Mouse (Mus musculus): ENCODE data around the gene Stat3. TPM values are rescaled to one million over a fixed set of nuclear protein-coding genes. Genes with fewer than 3 reads are reported as not detected.
A peak's percentile ranks its signal among the peaks of the same experiment; 100 is the strongest.

Gene Stat3
- polyA plus RNA-seq, 1 experiment from 2014 or later: 22.8 TPM

DNA sequence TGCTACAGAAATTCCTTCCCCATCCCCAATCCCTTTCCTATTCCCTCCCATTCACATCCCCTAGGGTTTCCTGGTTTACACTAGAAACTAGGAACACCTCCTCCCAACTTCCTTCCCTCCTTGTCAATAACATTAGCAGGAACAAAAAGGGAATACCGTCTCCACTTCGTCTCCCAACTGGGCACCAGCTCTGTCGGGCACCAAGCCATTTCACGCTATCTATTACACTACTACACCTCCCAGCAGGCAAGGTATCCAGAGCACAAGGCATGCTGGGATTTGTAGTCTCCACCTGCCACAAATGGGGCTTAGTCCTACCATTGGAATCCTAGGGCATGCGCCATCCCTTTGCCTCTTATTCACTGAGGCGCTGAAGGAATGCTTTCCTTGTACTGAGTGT, 21.2 kb upstream of the Stat3 start:
- no peak for DNase-seq (ENCODE audit: low spot score)

DNA sequence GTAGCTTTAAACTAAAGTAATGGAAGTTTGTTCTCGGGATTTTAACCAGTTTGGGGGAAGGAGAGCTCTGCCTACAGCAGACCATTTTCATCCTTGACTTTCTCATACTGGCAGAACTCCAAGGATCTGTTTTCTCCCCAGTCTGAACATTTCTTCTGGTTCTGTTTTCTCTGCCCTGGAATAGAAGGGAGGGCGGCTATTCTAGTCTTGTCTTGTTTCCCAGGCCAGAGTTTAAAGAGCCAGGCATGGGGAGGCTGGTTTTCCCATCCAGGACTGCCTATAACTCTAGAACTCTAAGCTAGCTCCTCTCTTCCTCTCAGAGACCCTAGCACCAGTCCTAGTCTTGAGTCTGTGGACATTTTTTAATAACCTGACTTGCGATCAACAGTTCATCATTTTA, 20.5 kb upstream of the Stat3 start:
- Histone ChIP-seq H3K4me3 (no peak overlapping the region), H3K36me3 (replicated peaks) (no peaks in the 10 kb centered on the region), H3K4me1 (peaks cover 16% of the 10 kb centered on the region), H3K9me3 (no peaks in the 10 kb centered on the region), H3K27ac (replicated peaks) (no peak overlapping the region), H3K27me3 (replicated peaks; ENCODE audit: low read depth, poor library complexity, severe bottlenecking) (peaks cover 84% of the 10 kb centered on the region)
- 32% methylated on average over 3 of the region's 3 CpGs for WGBS
- DNase-seq (ENCODE audit: low spot score): no peak

More for the DNA sequence above, 21.2 kb upstream of the Stat3 start:
- no peaks in the 10 kb centered on the region for H3K9me3 ChIP-seq
- no peaks in the 10 kb centered on the region for H3K36me3 ChIP-seq (replicated peaks)
- 13% methylated on average over 6 of the region's 6 CpGs for WGBS
- H3K27me3 ChIP-seq (replicated peaks; ENCODE audit: low read depth, poor library complexity, severe bottlenecking): peaks cover 87% of the 10 kb centered on the region
- H3K27ac ChIP-seq (replicated peaks): no peak overlapping the region
- H3K4me3 ChIP-seq: 0 out of 2 replicates have a peak overlapping the region, but pooled peaks have one; percentile 11
- H3K4me1 ChIP-seq: peaks cover 16% of the 10 kb centered on the region

DNA sequence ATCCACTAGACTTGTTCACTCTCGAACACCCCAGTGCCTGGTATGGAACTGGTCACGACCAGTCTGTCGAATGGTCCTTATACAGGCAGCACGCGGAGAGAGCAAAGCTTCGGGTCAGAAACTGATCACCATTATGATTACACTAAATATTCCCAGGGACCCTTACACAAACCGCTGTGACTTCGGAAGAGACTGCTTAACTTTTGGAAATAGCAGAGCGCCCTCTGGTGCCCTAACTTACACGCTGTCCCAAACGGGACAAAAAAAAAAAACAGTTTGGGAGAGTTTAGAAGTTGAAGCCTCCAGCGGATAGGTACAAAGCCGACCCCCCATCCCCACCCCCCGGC, 20.1 kb upstream of the Stat3 start:
- Histone ChIP-seq H3K4me3 (peak overlapping the region; percentile 51), H3K27me3 (replicated peaks; ENCODE audit: low read depth, poor library complexity, severe bottlenecking) (peaks cover 80% of the 10 kb centered on the region)

DNA sequence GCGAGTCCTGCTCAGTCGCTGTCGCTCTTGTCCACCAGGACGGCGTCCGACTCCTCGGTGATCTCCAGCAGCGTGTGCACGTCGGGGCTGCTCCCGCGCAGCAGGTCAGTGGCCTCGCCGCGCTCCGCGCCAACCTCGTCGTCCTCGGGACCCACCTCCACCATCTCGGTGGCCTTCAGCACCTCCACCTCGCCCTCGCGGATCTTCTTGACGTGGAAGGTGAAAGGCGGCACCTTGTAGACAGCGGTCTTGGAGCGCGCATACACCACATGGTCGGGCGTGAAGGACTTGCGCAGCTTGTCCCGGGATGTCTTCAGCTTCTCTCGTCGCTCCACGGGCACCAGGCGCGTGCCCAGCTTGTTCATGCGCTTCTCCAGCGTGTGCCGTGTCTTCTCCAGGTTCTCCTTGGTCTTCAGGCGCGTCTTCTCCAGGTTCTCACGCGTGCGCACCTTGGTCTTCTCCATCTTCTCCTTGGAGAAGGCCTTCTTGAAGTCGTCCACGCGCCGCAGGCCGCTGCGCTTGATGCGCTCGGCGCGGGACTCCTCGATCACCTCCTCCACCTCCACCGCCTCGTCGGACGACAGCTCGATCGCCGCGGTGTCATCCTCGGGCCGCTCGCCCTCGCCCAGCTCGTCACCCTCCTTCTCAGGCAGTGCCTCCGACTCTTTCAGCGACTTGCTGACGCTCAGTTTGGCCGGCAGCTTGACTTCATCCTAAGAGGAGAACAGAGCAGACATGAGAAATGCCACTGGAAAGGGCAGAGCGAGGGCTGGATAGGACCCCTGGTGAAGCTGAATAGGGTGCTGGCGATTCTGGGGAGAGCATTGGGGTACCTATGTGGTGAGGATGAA, 19.5 kb upstream of the Stat3 start:
- no peaks in the 10 kb centered on the region for H3K36me3 ChIP-seq (replicated peaks)
- H3K27ac ChIP-seq (replicated peaks): no peak overlapping the region
- H3K9me3 ChIP-seq: no peaks in the 10 kb centered on the region
- peaks cover 74% of the 10 kb centered on the region for H3K27me3 ChIP-seq (replicated peaks; ENCODE audit: low read depth, poor library complexity, severe bottlenecking)
- WGBS: 7% methylated on average over 76 of the region's 76 CpGs
- peak overlapping the region; percentile 51 for H3K4me3 ChIP-seq
- H3K4me1 ChIP-seq: peaks cover 16% of the 10 kb centered on the region
- peak; percentile 40 for DNase-seq (ENCODE audit: low spot score)

More for the DNA sequence above, 20.1 kb upstream of the Stat3 start:
- DNase-seq (ENCODE audit: low spot score): peak; percentile 72
- Histone ChIP-seq H3K4me1 (peaks cover 16% of the 10 kb centered on the region), H3K9me3 (no peaks in the 10 kb centered on the region), H3K27ac (replicated peaks) (no peak overlapping the region), H3K36me3 (replicated peaks) (no peaks in the 10 kb centered on the region)
- WGBS: 4% methylated on average over 14 of the region's 14 CpGs

DNA sequence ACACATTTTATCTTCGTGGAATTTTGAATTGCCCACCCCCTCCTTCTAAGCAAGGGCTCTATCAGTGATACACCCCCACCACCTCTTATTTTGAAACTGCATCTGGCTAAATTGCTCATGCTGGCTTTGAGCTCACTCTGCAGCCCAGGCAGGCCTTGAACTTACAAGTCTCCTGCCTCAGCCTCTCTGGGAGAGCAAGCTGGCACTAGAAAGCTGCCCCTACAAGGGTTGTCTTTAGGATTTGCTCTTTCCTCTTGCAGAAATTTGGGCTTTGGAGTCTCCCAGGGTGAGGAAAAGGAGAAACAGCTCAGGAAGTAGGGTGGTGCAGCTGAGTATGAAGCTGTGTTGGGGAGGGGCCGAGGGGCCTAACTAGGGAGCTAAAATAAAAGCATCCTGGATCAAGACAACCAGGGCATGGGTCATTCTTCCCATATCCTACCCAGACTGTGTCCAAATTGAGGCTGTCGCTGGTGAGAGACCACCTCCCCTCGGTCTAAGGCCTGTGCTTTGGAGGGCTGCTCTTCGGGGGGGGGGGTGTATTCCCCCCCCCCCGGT, 18.7 kb upstream of the Stat3 start:
- Histone ChIP-seq H3K27ac (replicated peaks) (no peak overlapping the region), H3K4me3 (no peak overlapping the region; the same call in 1 of the 2 replicates), H3K9me3 (no peaks in the 10 kb centered on the region), H3K4me1 (peaks cover 16% of the 10 kb centered on the region), H3K27me3 (replicated peaks; ENCODE audit: low read depth, poor library complexity, severe bottlenecking) (peaks cover 66% of the 10 kb centered on the region), H3K36me3 (replicated peaks) (no peaks in the 10 kb centered on the region)
- 36% methylated on average over 6 of the region's 6 CpGs for WGBS
- DNase-seq (ENCODE audit: low spot score): no peak

DNA sequence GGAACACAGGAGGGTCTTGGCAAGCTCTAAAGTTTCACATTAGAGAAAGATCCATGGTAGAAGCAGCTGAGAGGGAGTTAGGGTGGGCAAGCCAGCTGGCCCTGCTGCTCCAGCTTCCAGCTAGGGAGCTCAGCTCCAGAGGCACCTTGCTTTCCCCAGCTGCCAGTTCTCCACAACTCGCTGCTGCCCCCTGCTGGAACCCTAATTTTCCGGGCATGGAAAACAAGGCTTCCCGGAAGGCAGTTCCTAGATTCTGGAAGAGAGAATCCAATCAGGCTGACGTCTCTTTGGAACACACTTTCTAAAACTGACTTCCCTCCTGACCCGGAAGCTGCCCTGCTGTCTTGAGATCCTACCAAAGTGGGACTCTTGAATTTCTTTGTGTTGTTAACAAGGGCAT, 17.9 kb upstream of the Stat3 start:
- no peak overlapping the region for H3K27ac ChIP-seq (replicated peaks)
- H3K27me3 ChIP-seq (replicated peaks; ENCODE audit: low read depth, poor library complexity, severe bottlenecking): peaks cover 59% of the 10 kb centered on the region
- 2% methylated on average over 5 of the region's 5 CpGs for WGBS

DNA sequence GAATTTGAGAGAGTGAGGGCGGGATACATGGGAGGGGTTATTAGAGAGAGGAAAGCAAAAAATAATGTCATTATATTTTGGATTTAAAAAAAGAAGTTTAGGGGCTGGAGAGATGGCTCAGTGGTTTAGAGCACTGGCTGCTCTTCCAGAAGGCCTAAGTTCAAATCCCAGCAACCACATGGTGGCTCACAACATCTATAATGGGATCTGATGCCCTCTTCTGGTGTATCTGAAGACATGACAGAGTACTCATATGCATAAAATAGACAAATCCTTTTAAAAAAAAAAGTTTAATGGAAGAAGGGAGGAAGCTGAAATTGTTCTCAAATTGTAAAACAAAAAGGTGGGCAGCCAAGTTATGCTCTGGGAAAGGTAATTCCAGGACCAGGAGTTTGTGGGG, 10.2 kb upstream of the Stat3 start:
- H3K36me3 ChIP-seq (replicated peaks): no peaks in the 10 kb centered on the region
- no peaks in the 10 kb centered on the region for H3K4me1 ChIP-seq
- no peak overlapping the region for H3K27ac ChIP-seq (replicated peaks)
- H3K27me3 ChIP-seq (replicated peaks; ENCODE audit: low read depth, poor library complexity, severe bottlenecking): no peaks in the 10 kb centered on the region
- H3K9me3 ChIP-seq: no peaks in the 10 kb centered on the region
- H3K4me3 ChIP-seq: no peak overlapping the region
- 94% methylated on average over 1 of the region's 1 CpGs for WGBS
- no peak for DNase-seq (ENCODE audit: low spot score)

More for the DNA sequence above, 17.9 kb upstream of the Stat3 start:
- Histone ChIP-seq H3K4me3 (no peak overlapping the region), H3K9me3 (no peaks in the 10 kb centered on the region), H3K4me1 (peaks cover 16% of the 10 kb centered on the region), H3K36me3 (replicated peaks) (no peaks in the 10 kb centered on the region)
- peak; percentile 92 for DNase-seq (ENCODE audit: low spot score)

DNA sequence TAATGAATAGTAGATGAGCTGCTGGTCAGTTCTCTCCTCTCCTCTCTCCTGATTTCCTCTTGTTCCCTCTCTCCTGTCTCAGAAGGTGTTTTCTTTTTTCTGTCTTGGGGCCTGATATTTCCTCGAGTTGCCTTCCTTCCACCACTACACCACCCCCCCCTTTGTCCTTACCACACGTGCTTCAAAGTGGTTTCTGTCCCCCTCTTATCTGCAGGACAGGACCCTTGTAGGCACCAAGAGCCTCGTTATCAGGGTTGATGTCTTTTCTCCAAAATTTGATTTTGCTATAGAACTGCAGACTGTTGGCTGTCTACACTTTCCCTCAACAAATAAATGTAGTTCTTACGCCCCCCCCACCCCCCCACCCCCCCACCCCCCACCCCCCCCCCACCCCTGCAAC, 9.0 kb upstream of the Stat3 start:
- no peaks in the 10 kb centered on the region for H3K9me3 ChIP-seq
- H3K27ac ChIP-seq (replicated peaks): no peak overlapping the region
- H3K4me3 ChIP-seq: no peak overlapping the region
- 66% methylated on average over 4 of the region's 4 CpGs for WGBS
- no peaks in the 10 kb centered on the region for H3K4me1 ChIP-seq
- H3K36me3 ChIP-seq (replicated peaks): no peaks in the 10 kb centered on the region
- H3K27me3 ChIP-seq (replicated peaks; ENCODE audit: low read depth, poor library complexity, severe bottlenecking): no peaks in the 10 kb centered on the region
- no peak for DNase-seq (ENCODE audit: low spot score)

DNA sequence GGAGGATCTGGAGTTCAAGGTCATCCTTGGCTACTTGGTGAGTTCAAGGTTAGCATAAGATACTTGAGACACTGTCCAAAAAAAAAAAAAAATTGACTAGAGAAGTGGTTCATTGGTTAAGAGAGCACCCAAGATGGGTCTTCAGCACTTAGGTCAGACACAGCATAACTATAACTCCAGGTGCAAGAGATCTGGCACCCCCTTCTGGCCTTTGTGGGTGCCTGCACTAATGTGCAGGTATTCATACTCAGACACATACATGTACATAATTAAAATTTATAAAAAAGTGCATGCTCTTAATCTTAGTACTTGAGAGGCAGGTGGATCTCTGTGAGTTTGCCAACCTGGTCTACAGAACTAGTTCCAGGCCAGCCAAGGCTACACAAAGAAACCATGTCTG, 8.2 kb upstream of the Stat3 start:
- H3K9me3 ChIP-seq: no peaks in the 10 kb centered on the region
- no peak overlapping the region for H3K27ac ChIP-seq (replicated peaks)
- no peaks in the 10 kb centered on the region for H3K27me3 ChIP-seq (replicated peaks; ENCODE audit: low read depth, poor library complexity, severe bottlenecking)
- H3K4me1 ChIP-seq: no peaks in the 10 kb centered on the region
- no peak for DNase-seq (ENCODE audit: low spot score)
- no peak overlapping the region for H3K4me3 ChIP-seq
- H3K36me3 ChIP-seq (replicated peaks): no peaks in the 10 kb centered on the region

DNA sequence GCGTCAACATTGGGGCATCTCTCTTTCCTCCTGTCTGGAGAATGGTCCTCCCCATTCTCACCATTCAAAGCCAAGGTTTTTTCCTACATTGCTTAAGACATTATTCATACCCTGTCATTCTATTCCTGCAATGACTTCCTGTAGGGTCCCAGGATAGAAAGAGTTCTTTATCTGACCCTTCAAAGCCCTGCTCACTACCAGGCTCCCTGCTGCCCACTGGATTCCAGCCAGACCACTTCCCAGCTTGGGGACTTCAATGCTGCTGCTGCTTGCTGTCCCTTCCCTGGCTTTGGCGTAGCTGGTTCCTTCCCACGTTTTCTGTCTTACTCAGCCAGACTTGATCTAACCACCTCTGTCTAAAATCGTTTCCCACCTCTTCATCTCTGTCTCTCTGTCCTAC, 7.5 kb upstream of the Stat3 start:
- Histone ChIP-seq H3K4me1 (no peaks in the 10 kb centered on the region), H3K27ac (replicated peaks) (no peak overlapping the region), H3K36me3 (replicated peaks) (no peaks in the 10 kb centered on the region), H3K27me3 (replicated peaks; ENCODE audit: low read depth, poor library complexity, severe bottlenecking) (no peaks in the 10 kb centered on the region), H3K9me3 (no peaks in the 10 kb centered on the region), H3K4me3 (no peak overlapping the region)
- 48% methylated on average over 4 of the region's 4 CpGs for WGBS
- DNase-seq (ENCODE audit: low spot score): no peak

DNA sequence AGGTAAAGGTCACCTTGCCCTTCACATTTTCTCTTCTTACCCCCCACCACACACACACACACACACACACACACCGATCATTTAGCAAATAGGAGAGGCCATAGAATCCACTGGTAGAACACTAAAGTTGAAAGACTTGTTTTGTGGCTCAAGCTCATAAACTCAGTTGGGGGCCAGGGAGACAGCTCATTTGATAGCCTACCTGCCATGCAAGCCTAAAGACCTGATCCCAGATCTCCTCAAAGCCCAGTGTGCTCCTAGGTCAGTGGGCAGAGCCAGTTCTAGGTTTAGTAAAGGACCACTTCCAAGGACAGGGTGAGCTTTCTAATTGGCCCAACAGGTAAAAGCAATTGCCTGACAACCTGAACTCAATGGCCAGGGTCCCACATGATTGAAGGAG, 3.0 kb upstream of the Stat3 start:
- Histone ChIP-seq H3K36me3 (replicated peaks) (no peaks in the 10 kb centered on the region), H3K4me3 (no peak overlapping the region), H3K9me3 (no peaks in the 10 kb centered on the region), H3K4me1 (peaks cover 23% of the 10 kb centered on the region), H3K27me3 (replicated peaks; ENCODE audit: low read depth, poor library complexity, severe bottlenecking) (no peaks in the 10 kb centered on the region), H3K27ac (replicated peaks) (no peak overlapping the region)
- 95% methylated on average over 1 of the region's 1 CpGs for WGBS
- DNase-seq (ENCODE audit: low spot score): no peak

DNA sequence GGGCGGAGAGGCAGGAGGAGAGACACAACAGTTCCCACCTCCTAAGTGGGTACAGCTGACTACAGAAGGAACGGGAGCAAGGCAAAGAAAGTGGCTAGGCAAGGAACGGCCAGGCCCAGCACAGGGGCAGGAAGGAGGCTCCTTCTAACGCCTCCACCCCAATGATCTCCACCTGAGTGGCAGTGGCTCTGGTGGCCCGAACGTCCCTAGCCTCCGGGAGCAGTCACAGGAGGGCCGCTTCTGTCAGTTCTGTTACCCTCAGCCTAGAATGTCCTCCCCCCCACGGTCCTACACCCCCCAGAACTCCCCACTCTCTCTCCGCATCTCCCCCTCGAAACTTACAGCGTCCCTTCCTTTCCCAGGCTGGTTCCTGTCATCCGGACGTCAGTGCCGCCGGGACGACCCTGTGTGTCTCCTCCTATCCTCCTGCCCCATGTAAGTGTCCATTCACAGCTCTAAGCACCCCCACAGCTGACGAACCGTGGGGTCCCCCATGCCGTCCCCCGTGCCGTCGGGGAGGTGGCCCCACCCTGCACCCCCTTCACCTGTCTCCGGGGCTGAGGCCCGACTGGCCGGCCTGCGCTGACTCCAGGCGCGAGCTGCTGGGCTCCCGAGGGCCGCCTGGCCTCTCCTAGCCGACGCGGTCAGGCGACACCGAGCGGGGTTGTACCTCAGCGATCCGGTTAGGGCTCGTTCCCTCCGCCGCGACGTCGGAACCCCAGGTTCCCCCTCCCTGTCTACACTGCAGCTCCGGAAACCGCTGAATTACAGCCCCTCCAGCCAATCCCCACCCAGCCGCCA, 429 bp downstream of the Stat3 start:
- peak overlapping the region; percentile 88 for H3K4me3 ChIP-seq
- H3K27ac ChIP-seq (replicated peaks): peak overlapping the region; percentile 95
- peak; percentile 39 for DNase-seq (ENCODE audit: low spot score)
- H3K4me1 ChIP-seq: peaks cover 33% of the 10 kb centered on the region
- 1% methylated on average over 48 of the region's 48 CpGs for WGBS
- no peaks in the 10 kb centered on the region for H3K27me3 ChIP-seq (replicated peaks; ENCODE audit: low read depth, poor library complexity, severe bottlenecking)
- H3K36me3 ChIP-seq (replicated peaks): no peaks in the 10 kb centered on the region
- H3K9me3 ChIP-seq: no peaks in the 10 kb centered on the region

All from embryonic facial prominence, embryonic 10.5 days (tissue).